Mouse (Mus musculus): Measurements from ENCODE around the gene Inpp5b.

DNA sequence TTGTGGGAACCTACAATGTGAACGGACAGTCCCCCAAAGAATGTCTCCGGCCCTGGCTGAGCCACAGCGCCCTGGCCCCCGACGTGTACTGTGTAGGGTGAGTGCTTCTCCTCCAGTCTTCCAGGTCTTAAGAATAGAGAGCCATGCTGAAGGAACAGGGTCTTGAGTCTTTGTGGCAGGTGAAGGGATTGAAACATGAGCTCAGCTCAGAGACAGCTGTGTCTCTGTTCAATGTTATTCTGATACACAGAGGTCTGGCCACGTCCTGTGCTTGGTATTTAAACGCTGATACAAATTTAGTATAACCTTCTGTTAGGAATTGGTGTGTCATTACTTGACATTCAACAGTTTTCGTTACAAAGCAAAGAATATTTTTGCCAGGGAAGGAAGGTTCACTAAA, 40.7 kb downstream of the Inpp5b start:
- TF ChIP-seq POLR2A (IDR thresholded peaks at IDR 0.05; ENCODE audit: low read depth, low read length) (no peak), CTCF (conservative IDR thresholded peaks at IDR 0.05; ENCODE audit: insufficient read depth, insufficient read length, low read depth, low read length) (no peak)

All from kidney, adult 2 months (tissue).